Mouse (Mus musculus) midbrain, embryonic 16.5 days (tissue): Measurements from ENCODE around the gene Prss48. TPM values are rescaled to one million over a fixed set of nuclear protein-coding genes. Genes with fewer than 3 reads are reported as not detected.

Source experiments
- ATAC-seq: fragments of 200-750 bp; cut with Nextera tagmentation; 2 replicates; pipeline ENCODE4 v1.8.0; 2017; ENCODE audit warnings: moderate TSS enrichment
- H3K27ac ChIP-seq: fragments of 300-500 bp; sonication (generic); 2 replicates; pipeline ENCODE4 v1.5.1; 2014; ENCODE audit warnings: mild to moderate bottlenecking, low read length, mixed read lengths
- H3K27me3 ChIP-seq: fragments of 300-500 bp; sonication (generic); 2 replicates; pipeline ENCODE4 v1.6.1; 2014; ENCODE audit warnings: low read depth, low read length, mixed read lengths; ENCODE audit not compliant: control insufficient read depth, insufficient read depth
- H3K36me3 ChIP-seq: fragments of 300-500 bp; sonication (generic); 2 replicates; pipeline ENCODE4 v1.6.1; 2014; ENCODE audit warnings: mild to moderate bottlenecking, low read length, moderate library complexity, mixed read lengths; ENCODE audit not compliant: control insufficient read depth, insufficient read depth
- H3K4me1 ChIP-seq: fragments of 300-500 bp; sonication (generic); 2 replicates; pipeline ENCODE4 v1.6.1; 2014; ENCODE audit warnings: mild to moderate bottlenecking, low read length, mixed read lengths; ENCODE audit not compliant: control insufficient read depth, insufficient read depth
- H3K4me2 ChIP-seq: fragments of 300-500 bp; sonication (generic); 2 replicates; pipeline ENCODE4 v1.6.1; 2014; ENCODE audit warnings: mild to moderate bottlenecking, low read length, mixed read lengths
- H3K4me3 ChIP-seq: fragments of 300-500 bp; sonication (generic); 2 replicates; pipeline ENCODE4 v1.5.1; 2014; ENCODE audit warnings: low read depth, mild to moderate bottlenecking, low read length, moderate library complexity, mixed read lengths
- H3K9ac ChIP-seq: fragments of 300-500 bp; sonication (generic); 2 replicates; pipeline ENCODE4 v1.6.1; 2014; ENCODE audit warnings: low read depth, low read length, mixed read lengths
- H3K9me3 ChIP-seq: fragments of 300-500 bp; sonication (generic); replicated peaks from 2 replicates; pipeline ENCODE4 v1.6.1; 2014; ENCODE audit warnings: mild to moderate bottlenecking, low read length, mixed read lengths; ENCODE audit not compliant: control insufficient read depth, poor library complexity, severe bottlenecking
- WGBS: fragments of 180-500 bp; shearing (Covaris S2); extraction: QIAGEN DNeasy Blood & Tissue Kit; methylation state at CpG from one replicate; pipeline ENCODE4 v1.1.7; 2014; 5-methylcytosine and 5-hydroxymethylcytosine counted together
- polyA plus RNA-seq: library from polyadenylated mRNA; unstranded; fragments of >200 nt; fragmentation: Nextera tagmentation; extraction: Ambion mirVana; gene quantifications from 2 replicates; pipeline ENCODE4 v1.2.1, GENCODE M21; 2015

Prss48 gene
- polyA plus RNA-seq, result not detected in 2 replicates

DNA sequence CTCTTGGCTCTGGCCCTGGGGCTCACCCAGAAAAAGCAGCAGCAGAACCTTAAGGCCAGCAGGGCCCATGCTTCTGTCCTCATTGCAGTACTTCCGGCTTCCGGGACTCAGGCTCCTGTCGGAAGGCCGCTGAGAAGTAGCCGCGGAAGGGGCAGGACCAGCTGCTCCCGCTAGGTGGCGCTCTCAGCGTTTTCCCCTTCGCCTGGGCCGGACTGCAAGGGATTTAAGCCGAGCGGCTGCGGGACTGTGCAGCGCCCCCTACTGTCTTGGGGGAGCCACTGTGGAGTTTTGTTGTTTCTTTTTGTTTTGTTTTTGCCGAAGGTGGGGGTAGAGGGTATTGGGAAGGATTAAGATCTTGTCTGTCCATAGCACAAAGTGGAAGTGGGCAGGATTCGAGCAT lies at the start of gene Prss48:
Gene Prss48 (minus strand): TSS at position 69 of the 400 bp plus-strand sequence.
- no peak for ATAC-seq
- no peaks in the 10 kb centered on the region for H3K4me1 ChIP-seq
- no peak within 1 kb of the TSS for H3K4me3 ChIP-seq
- no peak within 1 kb of the TSS for H3K27ac ChIP-seq
- WGBS, result 81% methylated on average over 17 of the region's 17 CpGs
- no peak within 1 kb of the TSS for H3K9ac ChIP-seq
- H3K9me3 ChIP-seq, result no peaks in the 10 kb centered on the region
- no peak within 1 kb of the TSS for H3K4me2 ChIP-seq
- H3K27me3 ChIP-seq, result no peaks in the 10 kb centered on the region
- H3K36me3 ChIP-seq, result no peaks in the 10 kb centered on the region

DNA sequence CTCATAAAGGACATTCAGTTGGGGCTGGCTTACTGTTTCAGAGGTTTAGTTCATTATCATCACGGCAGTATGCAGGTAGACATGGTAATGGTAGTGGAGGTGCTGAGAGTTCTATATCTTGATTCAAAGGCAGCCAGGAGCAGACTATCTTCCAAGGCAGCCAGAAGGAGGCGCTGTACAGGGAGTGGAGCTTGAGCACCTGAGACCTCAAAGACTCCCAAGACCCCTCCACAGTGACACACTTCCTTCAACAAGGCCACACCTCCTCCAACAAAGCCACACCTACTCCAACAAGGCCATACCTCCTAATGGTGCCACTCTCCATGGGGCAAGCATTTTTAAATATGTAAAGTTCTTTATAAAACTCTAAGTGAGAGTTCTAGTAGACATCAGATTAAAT lies 46.8 kb upstream of the Prss48 start:
- Histone ChIP-seq H3K36me3 (peaks cover 4% of the 10 kb centered on the region; the same call in 1 of the 2 replicates), H3K4me2 (no peak overlapping the region), H3K4me1 (no peaks in the 10 kb centered on the region), H3K9me3 (no peaks in the 10 kb centered on the region), H3K27ac (no peak overlapping the region), H3K27me3 (no peaks in the 10 kb centered on the region), H3K4me3 (no peak overlapping the region), H3K9ac (no peak overlapping the region)
- WGBS, result 95% methylated on average over 2 of the region's 2 CpGs
- no peak for ATAC-seq

DNA sequence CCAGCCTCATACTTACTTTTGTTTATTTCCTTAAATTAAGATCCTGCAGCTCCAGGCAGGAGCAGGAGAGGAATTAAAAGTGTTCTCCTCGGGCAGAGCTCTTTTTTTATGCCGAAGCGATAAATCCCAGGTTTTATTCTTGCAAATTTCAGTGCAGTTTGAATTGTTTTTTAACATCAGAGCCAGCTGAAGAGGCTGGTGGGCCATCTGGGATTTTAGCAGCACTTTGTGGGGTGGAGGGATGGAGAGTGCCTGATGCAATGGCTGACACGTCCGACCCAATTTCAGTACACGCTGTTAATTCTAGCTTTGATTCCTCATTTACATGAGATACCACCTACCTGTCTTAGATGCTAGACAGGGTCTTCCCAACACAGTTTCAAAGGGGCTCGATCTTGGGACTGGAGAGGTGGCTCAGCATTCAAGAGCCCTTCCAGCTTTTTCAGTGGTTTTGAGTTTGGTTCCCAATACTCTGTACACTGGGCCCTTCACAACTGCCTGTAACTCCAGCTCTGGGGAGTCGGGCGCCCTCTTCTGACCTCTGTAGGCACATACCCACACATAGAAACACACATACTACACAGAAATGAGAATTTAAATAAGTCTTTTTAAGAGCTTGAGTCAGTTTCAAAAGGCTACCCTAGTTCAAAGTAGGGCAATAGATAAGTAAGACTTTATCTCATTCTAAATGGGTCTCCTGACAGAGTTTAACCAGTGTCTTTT lies 45.6 kb upstream of the Prss48 start:
- Histone ChIP-seq H3K4me1 (no peaks in the 10 kb centered on the region), H3K9ac (no peak overlapping the region), H3K36me3 (peaks cover 4% of the 10 kb centered on the region; the same call in 1 of the 2 replicates), H3K27ac (no peak overlapping the region), H3K4me3 (no peak overlapping the region), H3K27me3 (no peaks in the 10 kb centered on the region), H3K4me2 (no peak overlapping the region), H3K9me3 (no peaks in the 10 kb centered on the region)
- 93% methylated on average over 9 of the region's 9 CpGs for WGBS
- no peak for ATAC-seq

DNA sequence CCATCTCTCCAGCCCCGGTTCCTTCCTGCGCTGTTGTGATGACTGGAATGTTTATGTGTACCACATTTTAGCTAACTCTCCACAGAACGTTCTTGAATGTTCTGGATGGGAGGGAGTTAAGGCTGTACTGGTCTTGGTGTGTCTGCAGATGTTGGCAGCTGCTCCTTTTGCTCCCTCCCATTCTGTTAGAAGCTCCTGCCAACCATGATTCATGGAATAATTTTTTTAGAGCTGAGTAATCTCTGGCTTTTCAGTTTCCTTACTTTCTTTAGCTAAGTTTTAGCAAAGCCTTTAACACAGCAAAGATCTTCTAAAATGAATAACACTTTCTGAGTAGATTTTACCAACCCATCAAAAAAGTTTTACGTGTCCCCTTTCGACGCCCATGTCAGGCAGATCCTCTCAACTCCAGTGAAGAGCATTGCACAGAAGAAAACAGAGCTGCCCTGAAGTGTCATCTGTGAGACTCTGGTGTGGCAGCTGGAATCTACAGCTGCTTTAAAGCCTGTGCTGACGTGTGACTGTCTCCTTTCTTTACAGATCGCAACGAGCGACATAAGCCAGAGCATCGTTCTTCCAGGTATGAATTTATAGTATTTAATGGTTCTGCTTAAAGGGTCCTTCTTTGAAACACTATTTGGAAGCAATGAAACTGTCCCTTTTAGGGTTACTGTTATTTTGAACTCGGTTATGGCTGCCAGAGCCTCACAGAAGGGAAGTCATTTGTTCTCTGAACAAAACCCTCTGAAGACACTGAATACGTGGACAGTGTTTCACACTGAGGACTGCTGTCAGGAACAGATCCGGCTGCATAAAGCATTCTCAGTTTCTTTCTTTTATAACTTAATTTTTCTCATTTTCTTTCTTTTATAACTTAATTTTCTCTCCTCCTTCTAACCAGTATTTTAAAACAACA lies 38.3 kb upstream of the Prss48 start:
- no peak overlapping the region for H3K4me2 ChIP-seq

DNA sequence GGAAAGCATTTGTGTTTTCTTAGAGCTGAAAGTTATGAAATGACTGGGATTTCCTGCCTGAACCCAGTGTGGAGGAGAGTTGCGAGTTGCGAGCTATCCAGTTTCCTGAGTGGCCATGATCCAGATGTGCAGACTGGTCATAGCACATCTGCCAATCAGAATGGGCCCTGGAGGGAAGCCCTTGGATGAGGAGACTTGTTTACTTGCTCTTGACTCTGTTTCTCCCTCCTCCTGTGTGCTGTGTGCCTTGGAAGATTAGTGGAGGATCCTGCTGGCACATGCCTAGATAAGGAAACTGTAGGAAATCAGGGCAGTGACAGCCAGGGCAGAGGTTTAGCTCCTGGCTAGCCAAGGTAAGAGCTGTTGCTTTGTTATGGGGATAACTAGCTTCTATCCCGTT lies 36.4 kb upstream of the Prss48 start:
- Histone ChIP-seq H3K4me1 (peaks cover 11% of the 10 kb centered on the region), H3K27me3 (no peaks in the 10 kb centered on the region), H3K9me3 (no peaks in the 10 kb centered on the region), H3K27ac (peak overlapping the region; percentile 28; the same call in 1 of the 2 replicates), H3K9ac (0 out of 2 replicates have a peak overlapping the region, but pooled peaks have one; percentile 11), H3K4me2 (no peak overlapping the region), H3K36me3 (no peaks in the 10 kb centered on the region), H3K4me3 (no peak overlapping the region)
- no peak for ATAC-seq
- WGBS, result 54% methylated on average over 3 of the region's 3 CpGs

More for the DNA sequence above, 38.3 kb upstream of the Prss48 start:
- H3K27ac ChIP-seq, result no peak overlapping the region
- ATAC-seq, result no peak
- H3K36me3 ChIP-seq, result no peaks in the 10 kb centered on the region
- 68% methylated on average over 14 of the region's 14 CpGs for WGBS
- peaks cover 11% of the 10 kb centered on the region for H3K4me1 ChIP-seq
- H3K4me3 ChIP-seq, result no peak overlapping the region
- no peaks in the 10 kb centered on the region for H3K27me3 ChIP-seq
- H3K9me3 ChIP-seq, result no peaks in the 10 kb centered on the region
- H3K9ac ChIP-seq, result no peak overlapping the region

DNA sequence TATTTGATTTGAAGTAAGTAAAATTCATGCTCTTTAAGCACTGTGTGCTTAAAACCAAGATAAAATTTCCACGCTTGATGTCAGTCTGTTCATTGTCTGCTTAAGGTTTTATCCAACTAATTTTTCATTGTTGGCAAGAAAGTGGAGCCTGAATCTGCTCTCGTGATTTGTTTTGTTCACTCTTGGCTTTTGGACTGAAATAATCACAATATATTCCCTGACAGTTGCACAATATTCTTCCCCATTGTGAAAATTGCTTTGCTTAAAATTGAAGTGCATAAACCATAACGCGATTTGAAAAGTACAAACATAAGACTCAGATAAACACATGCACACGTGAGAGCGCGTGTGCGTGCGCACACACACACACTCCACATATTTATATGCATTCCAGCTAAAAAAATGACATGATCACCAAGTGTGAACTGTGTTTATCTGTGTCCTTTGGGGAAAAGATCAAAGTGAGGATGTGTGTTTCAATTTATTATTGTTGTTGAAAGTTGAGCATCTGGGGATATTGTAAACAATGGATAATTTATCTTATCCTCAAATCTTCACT lies 35.7 kb upstream of the Prss48 start:
- no peak for ATAC-seq
- no peak overlapping the region for H3K9ac ChIP-seq
- no peaks in the 10 kb centered on the region for H3K9me3 ChIP-seq
- 89% methylated on average over 9 of the region's 9 CpGs for WGBS
- peaks cover 11% of the 10 kb centered on the region for H3K4me1 ChIP-seq
- no peak overlapping the region for H3K4me2 ChIP-seq
- no peaks in the 10 kb centered on the region for H3K36me3 ChIP-seq
- H3K27ac ChIP-seq, result no peak overlapping the region
- no peaks in the 10 kb centered on the region for H3K27me3 ChIP-seq
- H3K4me3 ChIP-seq, result no peak overlapping the region

DNA sequence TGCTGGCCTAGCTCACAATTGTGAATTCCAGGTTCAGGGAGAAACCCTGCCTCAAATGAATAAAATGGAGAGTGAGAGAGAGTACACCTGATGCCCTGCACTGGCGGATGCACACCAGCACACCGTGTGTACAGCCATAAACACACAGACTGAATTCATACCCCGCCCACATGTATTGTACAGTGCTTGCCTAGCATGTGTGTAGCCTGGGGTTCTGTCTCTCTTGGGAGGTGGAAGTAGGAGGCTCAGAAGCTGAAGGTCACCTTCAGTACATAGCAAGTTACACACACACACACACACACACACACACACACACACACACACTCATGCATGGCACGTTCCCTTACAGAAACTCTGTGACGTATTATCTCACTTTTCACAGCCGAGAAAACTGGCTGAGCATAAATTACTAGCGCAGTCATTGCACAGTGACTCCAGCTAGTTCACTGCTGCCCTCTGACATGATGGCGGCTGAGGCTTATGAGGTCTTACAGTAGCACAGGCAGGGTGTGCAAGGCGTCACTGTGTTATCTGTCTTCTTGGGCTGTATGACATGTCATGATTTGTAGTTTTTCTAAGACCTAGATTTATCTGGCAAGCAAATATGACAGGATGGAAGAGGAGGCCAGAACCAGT lies 31.3 kb upstream of the Prss48 start:
- Histone ChIP-seq H3K36me3 (no peaks in the 10 kb centered on the region), H3K27ac (no peak overlapping the region), H3K4me2 (no peak overlapping the region), H3K9ac (no peak overlapping the region), H3K4me3 (no peak overlapping the region), H3K27me3 (no peaks in the 10 kb centered on the region), H3K9me3 (no peaks in the 10 kb centered on the region), H3K4me1 (peaks cover 1% of the 10 kb centered on the region)
- ATAC-seq, result no peak
- 86% methylated on average over 9 of the region's 9 CpGs for WGBS

DNA sequence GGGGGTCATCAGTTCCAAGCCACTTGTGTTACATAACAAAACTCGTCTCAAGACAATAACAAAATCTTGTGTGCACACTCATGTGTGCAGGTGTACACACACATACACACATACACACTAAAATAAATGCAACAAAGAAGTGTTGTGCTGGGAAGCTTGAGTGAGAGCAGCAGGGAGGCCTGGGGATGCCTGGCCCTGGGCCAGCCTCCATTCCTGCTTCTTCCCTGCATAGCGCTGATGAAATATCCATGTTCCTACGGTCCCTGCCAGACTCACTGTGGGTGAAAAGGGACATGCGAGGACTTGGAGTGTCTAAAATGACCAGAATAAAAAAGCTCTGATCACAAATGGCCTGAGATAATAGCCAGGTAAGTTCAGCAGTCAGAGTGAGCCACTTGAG lies 28.3 kb upstream of the Prss48 start:
- no peak for ATAC-seq
- Histone ChIP-seq H3K36me3 (no peaks in the 10 kb centered on the region), H3K4me3 (no peak overlapping the region), H3K4me1 (no peaks in the 10 kb centered on the region), H3K27me3 (no peaks in the 10 kb centered on the region), H3K27ac (no peak overlapping the region), H3K4me2 (no peak overlapping the region), H3K9me3 (no peaks in the 10 kb centered on the region), H3K9ac (no peak overlapping the region)
- WGBS, result 70% methylated on average over 4 of the region's 4 CpGs
